Mouse (Mus musculus): Measurements from ENCODE around the gene 4930522H14Rik.

4930522H14Rik gene

DNA sequence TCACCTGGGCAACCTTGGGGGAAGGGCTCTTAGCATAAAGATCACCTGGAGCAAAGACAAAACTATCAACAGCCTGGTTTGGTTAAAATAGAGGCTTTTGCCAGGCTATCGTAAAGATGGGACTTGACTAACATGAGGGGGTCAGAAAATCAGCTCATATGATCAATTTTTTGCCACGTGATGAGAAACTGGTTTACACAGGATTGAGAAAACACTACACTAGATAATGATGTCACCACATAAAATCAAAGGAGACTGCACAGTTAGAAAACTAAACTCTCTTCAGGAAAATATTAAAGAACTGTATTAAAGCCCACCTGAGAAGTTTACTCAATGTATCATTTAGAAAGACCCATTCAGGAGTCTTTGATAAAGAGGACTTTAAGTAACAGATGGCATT lies 56.0 kb downstream of the 4930522H14Rik start:
- no peak for DNase-seq

DNA sequence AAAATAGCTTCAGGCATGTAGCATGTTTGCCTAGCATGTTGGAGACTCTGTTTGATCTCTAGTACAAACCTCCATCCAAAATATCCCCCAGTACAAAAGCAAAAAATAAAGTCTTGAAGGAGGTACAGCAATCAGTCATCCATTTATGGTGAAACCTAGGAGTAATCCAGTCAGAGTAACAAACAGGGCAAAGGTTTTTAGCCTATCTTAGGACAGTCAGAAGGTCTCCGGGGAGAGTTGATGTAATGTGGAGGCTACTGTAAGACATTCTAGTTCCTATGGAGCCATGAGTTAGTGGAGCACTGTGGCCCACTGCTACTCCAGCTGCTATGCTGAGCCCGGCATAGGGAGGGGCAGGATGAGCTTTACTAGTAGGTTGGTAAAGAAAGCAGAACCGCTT lies 58.5 kb downstream of the 4930522H14Rik start:
- DNase-seq: no peak

DNA sequence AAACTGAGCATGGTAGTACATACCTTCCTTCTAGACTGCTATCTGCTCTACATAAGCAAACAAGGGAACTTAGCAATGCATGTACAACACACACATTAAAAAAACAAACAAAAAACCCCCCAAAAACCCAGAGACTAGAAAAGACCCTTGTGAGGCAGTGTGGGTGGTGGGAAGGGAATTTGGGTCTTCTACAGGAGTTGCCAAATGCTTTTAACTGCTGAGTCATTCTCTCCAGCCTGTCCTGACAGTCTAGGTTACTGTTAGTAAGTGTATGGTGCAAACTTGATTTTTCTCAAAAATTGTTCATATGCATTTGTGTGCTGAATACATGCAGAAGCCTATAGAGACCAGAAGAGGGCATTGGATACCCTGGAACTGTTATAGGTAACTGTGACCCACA lies 59.5 kb downstream of the 4930522H14Rik start:
- DNase-seq: no peak

DNA sequence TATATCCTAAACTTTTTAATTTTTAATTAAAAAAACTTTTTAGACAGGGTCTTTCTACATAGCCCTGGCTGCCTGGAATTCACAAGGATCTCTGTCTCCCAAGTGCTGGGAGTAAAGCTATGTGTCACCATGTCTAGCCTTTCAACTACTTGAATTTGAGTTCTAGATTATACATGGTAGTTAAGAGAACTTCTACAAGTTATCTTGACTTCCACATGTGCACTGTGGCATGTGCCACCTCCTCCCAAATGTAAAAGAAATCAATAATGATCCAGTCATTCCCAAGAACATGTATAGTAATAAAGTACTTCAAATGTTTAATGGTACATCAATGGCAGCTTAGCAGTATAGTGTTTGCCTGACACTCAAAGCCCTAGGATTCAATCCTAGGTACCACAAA lies 63.4 kb downstream of the 4930522H14Rik start:
- DNase-seq: no peak

DNA sequence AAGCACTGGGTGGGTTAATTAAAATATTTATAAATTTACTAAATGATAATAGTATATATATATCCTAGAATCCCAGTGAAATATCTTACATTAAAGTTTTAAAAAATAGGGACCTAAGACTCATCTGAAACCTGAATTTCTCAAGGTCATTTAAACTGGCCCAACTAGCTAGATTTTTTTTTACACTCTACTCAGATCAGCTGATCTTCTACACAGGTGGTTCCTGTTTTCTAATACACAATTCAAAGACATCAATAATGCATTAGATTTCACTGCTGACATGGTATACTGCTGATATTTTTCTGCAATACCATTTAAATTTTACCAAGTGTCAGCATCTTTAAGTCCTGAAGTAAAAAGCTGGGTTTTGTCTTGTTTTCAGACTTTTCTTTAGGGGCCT lies 67.2 kb downstream of the 4930522H14Rik start:
- no peak for DNase-seq

DNA sequence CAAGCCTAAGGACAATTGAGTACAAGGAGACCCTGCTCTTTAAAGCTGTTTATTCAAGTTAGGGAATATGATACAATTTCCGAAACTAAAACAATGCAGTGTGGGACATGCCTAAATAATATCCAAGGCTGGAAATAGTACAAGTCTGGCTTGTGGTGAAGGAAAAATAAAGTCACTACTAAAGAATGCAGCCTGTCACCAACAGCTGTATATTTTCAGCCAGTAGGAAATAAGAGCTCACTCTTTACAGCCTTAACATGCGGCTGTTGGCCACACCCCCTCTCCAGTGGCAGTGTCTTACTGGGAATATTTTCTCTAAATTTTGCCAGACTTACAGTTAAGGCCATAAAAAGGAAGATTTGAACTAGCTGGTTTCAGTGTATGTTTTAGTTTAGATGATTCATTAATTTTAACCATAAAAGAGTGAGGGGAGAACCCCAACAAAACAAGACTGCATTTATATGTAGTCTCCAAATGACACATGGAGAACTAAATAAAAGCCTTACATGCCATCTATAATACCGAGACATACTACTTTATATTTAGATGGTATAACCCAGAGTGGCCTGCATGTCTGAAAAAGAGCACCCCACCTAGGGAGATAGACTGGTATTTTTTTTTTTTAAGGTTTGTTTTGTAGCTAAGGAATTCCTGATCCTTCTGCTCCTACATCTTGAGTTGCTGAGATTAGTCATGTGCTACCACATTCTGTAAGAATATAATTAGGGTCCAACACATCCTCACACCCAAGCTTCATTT lies 70.5 kb downstream of the 4930522H14Rik start:
- DNase-seq: peak; percentile 78

DNA sequence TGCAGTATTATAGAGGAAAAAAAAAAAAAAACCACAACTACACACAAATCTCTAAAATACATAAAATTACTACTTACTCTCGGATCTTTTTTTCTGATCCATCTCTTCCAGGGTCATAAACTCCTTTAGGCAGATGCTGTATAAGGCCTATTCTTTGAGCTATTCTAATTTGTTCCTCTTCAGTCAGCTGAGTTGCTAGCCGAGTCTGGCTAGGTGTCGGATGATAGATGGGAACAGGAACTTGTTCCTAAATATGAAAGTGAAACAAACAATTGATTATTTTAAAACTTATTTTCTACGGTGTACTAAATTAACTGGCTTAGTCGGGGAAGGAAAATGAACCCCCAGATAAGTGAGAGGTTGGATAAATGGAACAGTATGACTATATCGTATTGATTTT lies 74.3 kb downstream of the 4930522H14Rik start:
- DNase-seq: no peak
